Mouse (Mus musculus) heart, embryonic 16.5 days (tissue): Measurements from ENCODE around the gene Asna1. TPM values are rescaled to one million over a fixed set of nuclear protein-coding genes. Genes with fewer than 3 reads are reported as not detected.

Source experiments
- ATAC-seq: fragments of 200-750 bp; cut with Nextera tagmentation; replicated peaks from 2 replicates; pipeline ENCODE4 v1.8.0; 2017; ENCODE audit warnings: moderate number of reproducible peaks; ENCODE audit not compliant: insufficient read depth, low FRiP score; ENCODE audit errors: extremely low read depth
- H3K27ac ChIP-seq: fragments of 300-500 bp; sonication (generic); 2 replicates; pipeline ENCODE4 v1.5.1; 2014; ENCODE audit warnings: mild to moderate bottlenecking, low read length, control low read depth, moderate library complexity
- H3K27me3 ChIP-seq: fragments of 300-500 bp; sonication (generic); 2 replicates; pipeline ENCODE4 v1.6.1; 2014; ENCODE audit warnings: low read length, mixed read lengths; ENCODE audit not compliant: control insufficient read depth, insufficient read depth
- H3K36me3 ChIP-seq: fragments of 300-500 bp; sonication (generic); 2 replicates; pipeline ENCODE4 v1.6.1; 2014; ENCODE audit not compliant: control insufficient read depth, insufficient read depth
- H3K4me1 ChIP-seq: fragments of 300-500 bp; sonication (generic); 2 replicates; pipeline ENCODE4 v1.6.1; 2014; ENCODE audit warnings: low read length, mixed read lengths; ENCODE audit not compliant: control insufficient read depth, insufficient read depth
- H3K4me2 ChIP-seq: fragments of 300-500 bp; sonication (generic); 2 replicates; pipeline ENCODE4 v1.6.1; 2014; ENCODE audit warnings: low read depth, mild to moderate bottlenecking, control low read depth, low read length
- H3K4me3 ChIP-seq: fragments of 300-500 bp; sonication (generic); 2 replicates; pipeline ENCODE4 v1.5.1; 2014; ENCODE audit warnings: mild to moderate bottlenecking, control low read depth, low read length
- H3K9ac ChIP-seq: fragments of 300-500 bp; sonication (generic); 2 replicates; pipeline ENCODE4 v1.6.1; 2014; ENCODE audit warnings: low read length, control low read depth
- H3K9me3 ChIP-seq: fragments of 300-500 bp; sonication (generic); replicated peaks from 2 replicates; pipeline ENCODE4 v1.6.1; 2016; ENCODE audit warnings: low read length; ENCODE audit not compliant: control insufficient read depth
- WGBS: fragments of 180-500 bp; shearing (Covaris S2); extraction: QIAGEN DNeasy Blood & Tissue Kit; methylation state at CpG from one replicate; pipeline ENCODE4 v1.1.7; 2014; 5-methylcytosine and 5-hydroxymethylcytosine counted together
- polyA plus RNA-seq: library from polyadenylated mRNA; unstranded; fragments of >200 nt; fragmentation: Nextera tagmentation; extraction: Ambion mirVana; gene quantifications from 2 replicates; pipeline ENCODE4 v1.2.1, GENCODE M21; 2015

The Asna1 gene
- polyA plus RNA-seq, 1 experiment from 2014 or later = 111 TPM

- Histone ChIP-seq H3K36me3 (peaks cover 19% of the 10 kb centered on the region), H3K27ac (peak within 1 kb of the TSS; percentile 98), H3K27me3 (no peaks in the 10 kb centered on the region), H3K9ac (peak within 1 kb of the TSS; percentile 96), H3K4me2 (peak within 1 kb of the TSS; percentile 98), H3K9me3 (no peaks in the 10 kb centered on the region), H3K4me1 (peaks cover 20% of the 10 kb centered on the region), H3K4me3 (peak within 1 kb of the TSS; percentile 95)
- WGBS = under 1% methylated on average over 53 of the region's 59 CpGs
- ATAC-seq = peak; percentile 92
These were observed 11.8 kb upstream of the Asna1 start, which contains the start of gene Tnpo2 for GRCm38 (mm10) chr8:85036718-85037365. TSS of gene Tnpo2 (plus strand) at chr8:85036915.

DNA sequence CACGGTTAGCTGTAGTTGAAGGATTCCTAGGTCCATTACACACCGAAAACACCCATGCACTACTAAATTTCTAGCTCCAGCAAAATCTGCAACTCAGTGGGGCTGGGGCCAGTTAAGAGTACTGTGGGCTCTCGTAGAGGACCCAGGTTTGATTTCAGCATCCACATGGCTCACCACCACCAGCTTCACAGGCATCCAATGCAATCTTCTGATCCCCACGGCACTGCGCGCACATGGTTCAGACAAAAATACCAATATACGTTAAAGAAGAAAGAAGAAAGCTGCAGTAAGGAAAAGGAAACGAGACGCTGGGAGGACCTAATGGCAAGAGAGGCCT is 11.3 kb upstream of the Asna1 start:
- Histone ChIP-seq H3K4me2 (peak overlapping the region; percentile 98), H3K4me1 (peaks cover 20% of the 10 kb centered on the region), H3K9ac (peak overlapping the region; percentile 96), H3K27ac (peak overlapping the region; percentile 90), H3K27me3 (no peaks in the 10 kb centered on the region), H3K4me3 (peak overlapping the region; percentile 95), H3K36me3 (peaks cover 20% of the 10 kb centered on the region), H3K9me3 (no peaks in the 10 kb centered on the region)
- peak; percentile 29 for ATAC-seq
- WGBS = 0% methylated on average over 9 of the region's 9 CpGs

DNA sequence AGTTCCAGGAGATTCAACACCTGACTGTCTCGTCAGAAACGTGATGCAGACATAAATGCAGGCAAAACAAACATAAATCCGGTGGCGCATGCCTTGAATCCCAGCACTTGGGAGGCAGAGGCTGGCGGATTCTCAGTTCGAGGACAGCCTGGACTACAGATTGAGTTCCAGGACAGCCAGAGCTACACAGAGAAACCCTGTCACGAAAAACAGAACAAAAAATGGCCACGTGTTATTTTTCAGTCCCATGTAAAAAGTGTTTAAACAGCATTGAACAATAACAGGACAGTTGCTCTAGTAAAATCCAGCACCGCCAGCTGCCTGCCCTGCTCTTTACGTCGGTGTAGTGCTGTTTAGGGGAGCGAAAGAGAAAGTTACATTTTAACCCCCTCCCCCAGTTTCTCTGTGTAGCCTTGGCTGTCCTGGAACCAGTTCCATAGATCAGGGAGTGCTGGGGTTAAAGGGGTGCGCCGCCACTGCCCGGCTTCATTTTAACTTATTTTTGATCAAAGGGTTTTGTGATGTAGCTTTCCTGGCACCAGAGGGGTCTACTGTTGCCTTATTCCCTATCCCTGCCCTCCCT is 10.7 kb upstream of the Asna1 start:
- Histone ChIP-seq H3K4me2 (peak overlapping the region; percentile 98), H3K27ac (peak overlapping the region; percentile 90), H3K9me3 (no peaks in the 10 kb centered on the region), H3K4me3 (peak overlapping the region; percentile 95), H3K36me3 (peaks cover 21% of the 10 kb centered on the region), H3K9ac (peak overlapping the region; percentile 96), H3K27me3 (no peaks in the 10 kb centered on the region), H3K4me1 (peaks cover 20% of the 10 kb centered on the region)
- 1% methylated on average over 15 of the region's 15 CpGs for WGBS
- 0 out of 2 replicates have a peak, but pooled peaks have one; percentile 1 for ATAC-seq

DNA sequence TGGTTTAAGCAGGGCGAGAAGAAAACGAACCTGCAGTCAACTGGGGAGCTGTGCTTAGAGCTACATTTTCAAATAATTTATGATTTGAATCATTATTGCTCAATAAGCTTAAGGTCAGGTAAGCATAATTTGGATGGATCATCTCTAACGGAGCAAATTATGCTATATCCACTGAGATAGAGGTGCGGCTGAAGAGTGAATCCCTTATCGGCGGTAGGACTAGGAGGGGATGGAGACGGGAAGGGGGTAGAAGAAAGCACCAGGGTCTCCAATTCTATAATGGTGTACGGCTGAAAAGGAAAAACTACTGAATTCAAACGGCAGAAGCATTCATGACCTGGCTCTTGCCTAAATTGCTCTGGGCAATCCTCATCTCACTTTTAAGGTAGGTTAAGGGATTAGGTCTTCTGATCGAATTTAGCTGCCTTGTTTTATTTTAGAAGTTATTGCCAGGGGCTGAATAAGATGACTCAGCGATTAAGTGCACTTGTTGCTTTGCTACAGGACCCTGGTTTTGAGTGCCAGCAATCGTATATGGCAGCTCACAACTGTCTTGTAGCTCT is 10.2 kb upstream of the Asna1 start:
- Histone ChIP-seq H3K9ac (peak overlapping the region; percentile 96), H3K27ac (peak overlapping the region; percentile 90), H3K4me2 (peak overlapping the region; percentile 98), H3K27me3 (no peaks in the 10 kb centered on the region), H3K9me3 (no peaks in the 10 kb centered on the region), H3K4me1 (peaks cover 20% of the 10 kb centered on the region), H3K36me3 (peaks cover 21% of the 10 kb centered on the region), H3K4me3 (peak overlapping the region; percentile 95)
- no peak for ATAC-seq
- 4% methylated on average over 12 of the region's 12 CpGs for WGBS

DNA sequence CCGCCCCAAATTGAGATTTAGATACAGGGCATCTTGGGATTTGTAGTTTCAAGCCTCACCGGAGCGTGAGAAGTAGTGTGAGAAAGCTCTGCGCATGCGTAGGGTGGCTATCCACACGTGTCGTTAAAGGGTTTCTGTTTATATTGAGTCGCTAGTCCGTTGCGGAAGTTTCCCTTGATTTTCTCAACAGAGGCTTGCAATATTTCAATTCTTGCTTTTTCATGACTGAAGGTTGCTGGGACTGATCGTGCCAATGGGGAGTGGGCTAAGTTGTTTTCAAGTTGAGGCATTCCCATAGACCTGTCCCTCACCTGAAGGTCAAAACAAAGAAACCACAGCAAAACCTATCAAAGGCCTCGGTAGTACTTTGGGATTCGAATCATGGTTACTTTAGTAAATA is 9.7 kb upstream of the Asna1 start:
- Histone ChIP-seq H3K4me1 (peaks cover 20% of the 10 kb centered on the region), H3K9ac (peak overlapping the region; percentile 96), H3K27me3 (no peaks in the 10 kb centered on the region), H3K9me3 (no peaks in the 10 kb centered on the region), H3K4me3 (peak overlapping the region; percentile 95), H3K36me3 (peaks cover 25% of the 10 kb centered on the region), H3K27ac (peak overlapping the region; percentile 62), H3K4me2 (peak overlapping the region; percentile 98)
- 1% methylated on average over 13 of the region's 13 CpGs for WGBS
- no peak for ATAC-seq

- Histone ChIP-seq H3K27ac (no peak overlapping the region), H3K36me3 (peaks cover 27% of the 10 kb centered on the region), H3K27me3 (no peaks in the 10 kb centered on the region), H3K9ac (no peak overlapping the region), H3K4me3 (no peak overlapping the region), H3K4me2 (no peak overlapping the region), H3K9me3 (no peaks in the 10 kb centered on the region), H3K4me1 (peaks cover 22% of the 10 kb centered on the region)
- WGBS = 63% methylated on average over 1 of the region's 1 CpGs
- no peak for ATAC-seq
These were observed 8.8 kb upstream of the Asna1 start for GRCm38 (mm10) chr8:85033867-85034266.

GRCm38 (mm10) chr8:85032622-85033311 is 7.7 kb upstream of the Asna1 start:
- Histone ChIP-seq H3K9me3 (no peaks in the 10 kb centered on the region), H3K27me3 (no peaks in the 10 kb centered on the region), H3K4me2 (no peak overlapping the region), H3K4me1 (peaks cover 29% of the 10 kb centered on the region), H3K27ac (no peak overlapping the region), H3K4me3 (no peak overlapping the region), H3K36me3 (peaks cover 27% of the 10 kb centered on the region), H3K9ac (no peak overlapping the region)
- no peak for ATAC-seq
- WGBS = 79% methylated on average over 4 of the region's 4 CpGs

- Histone ChIP-seq H3K4me3 (no peak overlapping the region), H3K4me2 (no peak overlapping the region), H3K36me3 (peaks cover 27% of the 10 kb centered on the region), H3K27ac (no peak overlapping the region), H3K4me1 (peaks cover 31% of the 10 kb centered on the region), H3K9me3 (no peaks in the 10 kb centered on the region), H3K27me3 (no peaks in the 10 kb centered on the region), H3K9ac (peak overlapping the region; percentile 50; the same call in 1 of the 2 replicates)
- 86% methylated on average over 14 of the region's 14 CpGs for WGBS
- no peak for ATAC-seq
These were observed 4.2 kb upstream of the Asna1 start for GRCm38 (mm10) chr8:85029271-85029670.

GRCm38 (mm10) chr8:85027922-85028321 is 2.8 kb upstream of the Asna1 start:
- H3K27me3 ChIP-seq = no peaks in the 10 kb centered on the region
- H3K36me3 ChIP-seq = peaks cover 38% of the 10 kb centered on the region
- H3K4me1 ChIP-seq = peaks cover 36% of the 10 kb centered on the region
- H3K9me3 ChIP-seq = no peaks in the 10 kb centered on the region
- ATAC-seq = no peak
- peak overlapping the region; percentile 88 for H3K4me3 ChIP-seq
- H3K9ac ChIP-seq = peak overlapping the region; percentile 97
- WGBS = 15% methylated on average over 2 of the region's 2 CpGs
- no peak overlapping the region for H3K27ac ChIP-seq
- H3K4me2 ChIP-seq = peak overlapping the region; percentile 87
